Mouse (Mus musculus) embryo, embryonic 10.5 days (tissue): Measurements from ENCODE around the gene Wnt1.

ENCODE experiments used
- DNase-seq: peaks from one replicate; pipeline ENCODE4 v3.0.0-alpha.2; 2015; ENCODE audit warnings: low spot score

The Wnt1 gene

GRCm38 (mm10) chr15:98777762-98778161 is 11.9 kb upstream of the Wnt1 start, which contains the start of gene Wnt10b:
TSS of gene Wnt10b (minus strand) at chr15:98778150.
- no peak for DNase-seq

- DNase-seq = no peak
Observed at GRCm38 (mm10) chr15:98778191-98778770, 11.4 kb upstream of the Wnt1 start.

GRCm38 (mm10) chr15:98778806-98779205 is 10.9 kb upstream of the Wnt1 start:
- DNase-seq = no peak

GRCm38 (mm10) chr15:98780075-98780474 is 9.6 kb upstream of the Wnt1 start:
- DNase-seq = no peak

GRCm38 (mm10) chr15:98780573-98780972 is 9.1 kb upstream of the Wnt1 start:
- DNase-seq = no peak

- no peak for DNase-seq
Observed at GRCm38 (mm10) chr15:98781166-98781565, 8.5 kb upstream of the Wnt1 start.

- no peak for DNase-seq
Observed at GRCm38 (mm10) chr15:98785744-98786143, 3.9 kb upstream of the Wnt1 start.

GRCm38 (mm10) chr15:98787930-98788329 is 1.7 kb upstream of the Wnt1 start:
- no peak for DNase-seq

GRCm38 (mm10) chr15:98788972-98789660 is 541 bp upstream of the Wnt1 start:
- no peak for DNase-seq

- DNase-seq = no peak
Observed at GRCm38 (mm10) chr15:98790761-98791160, 1.1 kb downstream of the Wnt1 start.

- DNase-seq = no peak
Observed at GRCm38 (mm10) chr15:98791221-98791620, 1.6 kb downstream of the Wnt1 start.

- no peak for DNase-seq
Observed at GRCm38 (mm10) chr15:98791771-98792170, 2.1 kb downstream of the Wnt1 start.

GRCm38 (mm10) chr15:98792233-98793020 is 2.8 kb downstream of the Wnt1 start:
- DNase-seq = no peak

- DNase-seq = no peak
Observed at GRCm38 (mm10) chr15:98793141-98793698, 3.6 kb downstream of the Wnt1 start.

GRCm38 (mm10) chr15:98796803-98797595 is 7.3 kb downstream of the Wnt1 start:
- no peak for DNase-seq

GRCm38 (mm10) chr15:98797835-98798492 is 8.3 kb downstream of the Wnt1 start:
- DNase-seq = peak; percentile 90

GRCm38 (mm10) chr15:98798903-98799302 is 9.2 kb downstream of the Wnt1 start:
- no peak for DNase-seq

GRCm38 (mm10) chr15:98799396-98799795 is 9.7 kb downstream of the Wnt1 start:
- peak; percentile 95 for DNase-seq

- DNase-seq = no peak
Observed at GRCm38 (mm10) chr15:98802926-98803325, 13.3 kb downstream of the Wnt1 start.

- peak; percentile 88 for DNase-seq
Observed at GRCm38 (mm10) chr15:98804054-98804453, 14.4 kb downstream of the Wnt1 start.

GRCm38 (mm10) chr15:98805324-98806040 is 15.8 kb downstream of the Wnt1 start:
- peak; percentile 90 for DNase-seq
